Mouse (Mus musculus): ENCODE results near the gene Atad1. TPM values are rescaled to one million over a fixed set of nuclear protein-coding genes. Genes with fewer than 3 reads are reported as not detected.

The Atad1 gene
- polyA plus RNA-seq, 1 experiment from 2014 or later, result 68.7 TPM

GRCm38 (mm10) chr19:32726451-32727325, 12.9 kb downstream of the Atad1 start:
- Histone ChIP-seq H3K9ac (ENCODE audit: low read length) (no peak overlapping the region), H3K4me1 (ENCODE audit: control insufficient read depth, insufficient read depth, low read length) (peaks cover 6% of the 10 kb centered on the region; the same call in 1 of the 2 replicates), H3K27ac (ENCODE audit: low read length) (no peak overlapping the region), H3K27me3 (ENCODE audit: control insufficient read depth, insufficient read depth, low read length) (peaks cover 5% of the 10 kb centered on the region; the same call in 1 of the 2 replicates), H3K4me2 (ENCODE audit: low read depth, low read length) (peak overlapping the region; percentile 19; the same call in 1 of the 2 replicates), H3K9me3 (replicated peaks; ENCODE audit: control insufficient read depth, low read length) (no peaks in the 10 kb centered on the region), H3K36me3 (ENCODE audit: control insufficient read depth, insufficient read depth, low read length) (no peaks in the 10 kb centered on the region), H3K4me3 (replicated peaks; ENCODE audit: low read length) (no peak overlapping the region)
- ATAC-seq (ENCODE audit: insufficient read depth, low FRiP score), result no peak
- 9% methylated on average over 22 of the region's 22 CpGs for WGBS

GRCm38 (mm10) chr19:32723817-32724216, 15.8 kb downstream of the Atad1 start:
- H3K4me3 ChIP-seq (replicated peaks; ENCODE audit: low read length), result no peak overlapping the region
- no peak overlapping the region for H3K4me2 ChIP-seq (ENCODE audit: low read depth, low read length)
- no peaks in the 10 kb centered on the region for H3K9me3 ChIP-seq (replicated peaks; ENCODE audit: control insufficient read depth, low read length)
- H3K27ac ChIP-seq (ENCODE audit: low read length), result no peak overlapping the region
- H3K27me3 ChIP-seq (ENCODE audit: control insufficient read depth, insufficient read depth, low read length), result peaks cover 5% of the 10 kb centered on the region; the same call in 1 of the 2 replicates
- 41% methylated on average over 7 of the region's 7 CpGs for WGBS
- no peak for ATAC-seq (ENCODE audit: insufficient read depth, low FRiP score)
- H3K9ac ChIP-seq (ENCODE audit: low read length), result no peak overlapping the region
- no peaks in the 10 kb centered on the region for H3K36me3 ChIP-seq (ENCODE audit: control insufficient read depth, insufficient read depth, low read length)
- peaks cover 6% of the 10 kb centered on the region; the same call in 1 of the 2 replicates for H3K4me1 ChIP-seq (ENCODE audit: control insufficient read depth, insufficient read depth, low read length)

GRCm38 (mm10) chr19:32720319-32720718, 19.3 kb downstream of the Atad1 start:
- Histone ChIP-seq H3K9me3 (replicated peaks; ENCODE audit: control insufficient read depth, low read length) (no peaks in the 10 kb centered on the region), H3K4me2 (ENCODE audit: low read depth, low read length) (no peak overlapping the region), H3K9ac (ENCODE audit: low read length) (no peak overlapping the region), H3K27ac (ENCODE audit: low read length) (no peak overlapping the region), H3K4me1 (ENCODE audit: control insufficient read depth, insufficient read depth, low read length) (no peaks in the 10 kb centered on the region), H3K4me3 (replicated peaks; ENCODE audit: low read length) (no peak overlapping the region), H3K36me3 (ENCODE audit: control insufficient read depth, insufficient read depth, low read length) (no peaks in the 10 kb centered on the region), H3K27me3 (ENCODE audit: control insufficient read depth, insufficient read depth, low read length) (no peaks in the 10 kb centered on the region)
- ATAC-seq (ENCODE audit: insufficient read depth, low FRiP score), result no peak
- 98% methylated on average over 1 of the region's 1 CpGs for WGBS

- Histone ChIP-seq H3K27me3 (ENCODE audit: control insufficient read depth, insufficient read depth, low read length) (no peaks in the 10 kb centered on the region), H3K27ac (ENCODE audit: low read length) (no peak overlapping the region), H3K9me3 (replicated peaks; ENCODE audit: control insufficient read depth, low read length) (no peaks in the 10 kb centered on the region), H3K9ac (ENCODE audit: low read length) (no peak overlapping the region), H3K4me3 (replicated peaks; ENCODE audit: low read length) (no peak overlapping the region), H3K4me2 (ENCODE audit: low read depth, low read length) (no peak overlapping the region), H3K4me1 (ENCODE audit: control insufficient read depth, insufficient read depth, low read length) (peaks cover 3% of the 10 kb centered on the region; the same call in 1 of the 2 replicates), H3K36me3 (ENCODE audit: control insufficient read depth, insufficient read depth, low read length) (no peaks in the 10 kb centered on the region)
- ATAC-seq (ENCODE audit: insufficient read depth, low FRiP score), result no peak
- 63% methylated on average over 3 of the region's 3 CpGs for WGBS
These were observed 22.0 kb downstream of the Atad1 start for GRCm38 (mm10) chr19:32717590-32717989.

- H3K27ac ChIP-seq (ENCODE audit: low read length), result no peak overlapping the region
- ATAC-seq (ENCODE audit: insufficient read depth, low FRiP score), result no peak
- H3K4me2 ChIP-seq (ENCODE audit: low read depth, low read length), result no peak overlapping the region
- peaks cover 8% of the 10 kb centered on the region for H3K4me1 ChIP-seq (ENCODE audit: control insufficient read depth, insufficient read depth, low read length)
- H3K9me3 ChIP-seq (replicated peaks; ENCODE audit: control insufficient read depth, low read length), result no peaks in the 10 kb centered on the region
- no peak overlapping the region for H3K9ac ChIP-seq (ENCODE audit: low read length)
- H3K36me3 ChIP-seq (ENCODE audit: control insufficient read depth, insufficient read depth, low read length), result no peaks in the 10 kb centered on the region
- H3K27me3 ChIP-seq (ENCODE audit: control insufficient read depth, insufficient read depth, low read length), result no peaks in the 10 kb centered on the region
- H3K4me3 ChIP-seq (replicated peaks; ENCODE audit: low read length), result no peak overlapping the region
These were observed 23.9 kb downstream of the Atad1 start for GRCm38 (mm10) chr19:32715681-32716080.

- 2% methylated on average over 3 of the region's 3 CpGs for WGBS
- Histone ChIP-seq H3K9me3 (replicated peaks; ENCODE audit: control insufficient read depth, low read length) (no peaks in the 10 kb centered on the region), H3K4me1 (ENCODE audit: control insufficient read depth, insufficient read depth, low read length) (peaks cover 9% of the 10 kb centered on the region), H3K4me3 (replicated peaks; ENCODE audit: low read length) (no peak overlapping the region), H3K27ac (ENCODE audit: low read length) (no peak overlapping the region), H3K9ac (ENCODE audit: low read length) (no peak overlapping the region), H3K36me3 (ENCODE audit: control insufficient read depth, insufficient read depth, low read length) (no peaks in the 10 kb centered on the region), H3K4me2 (ENCODE audit: low read depth, low read length) (no peak overlapping the region), H3K27me3 (ENCODE audit: control insufficient read depth, insufficient read depth, low read length) (no peaks in the 10 kb centered on the region)
- peak; percentile 54; the same call in 1 of the 2 replicates for ATAC-seq (ENCODE audit: insufficient read depth, low FRiP score)
These were observed 24.4 kb downstream of the Atad1 start for GRCm38 (mm10) chr19:32715201-32715600.

GRCm38 (mm10) chr19:32713471-32713870, 26.1 kb downstream of the Atad1 start:
- H3K4me1 ChIP-seq (ENCODE audit: control insufficient read depth, insufficient read depth, low read length), result peaks cover 9% of the 10 kb centered on the region
- no peak overlapping the region for H3K4me3 ChIP-seq (replicated peaks; ENCODE audit: low read length)
- H3K27ac ChIP-seq (ENCODE audit: low read length), result no peak overlapping the region
- no peaks in the 10 kb centered on the region for H3K27me3 ChIP-seq (ENCODE audit: control insufficient read depth, insufficient read depth, low read length)
- H3K36me3 ChIP-seq (ENCODE audit: control insufficient read depth, insufficient read depth, low read length), result no peaks in the 10 kb centered on the region
- no peak for ATAC-seq (ENCODE audit: insufficient read depth, low FRiP score)
- WGBS, result 76% methylated on average over 3 of the region's 3 CpGs
- H3K9me3 ChIP-seq (replicated peaks; ENCODE audit: control insufficient read depth, low read length), result no peaks in the 10 kb centered on the region
- H3K4me2 ChIP-seq (ENCODE audit: low read depth, low read length), result no peak overlapping the region
- no peak overlapping the region for H3K9ac ChIP-seq (ENCODE audit: low read length)

GRCm38 (mm10) chr19:32712588-32713042, 27.0 kb downstream of the Atad1 start:
- WGBS, result under 1% methylated on average over 11 of the region's 11 CpGs

GRCm38 (mm10) chr19:32711761-32712541, 27.6 kb downstream of the Atad1 start:
- H3K9ac ChIP-seq (ENCODE audit: low read length), result peak overlapping the region; percentile 88
- peak; percentile 97 for ATAC-seq (ENCODE audit: insufficient read depth, low FRiP score)
- H3K27ac ChIP-seq (ENCODE audit: low read length), result peak overlapping the region; percentile 79
- no peaks in the 10 kb centered on the region for H3K36me3 ChIP-seq (ENCODE audit: control insufficient read depth, insufficient read depth, low read length)
- WGBS, result under 1% methylated on average over 63 of the region's 63 CpGs
- no peaks in the 10 kb centered on the region for H3K27me3 ChIP-seq (ENCODE audit: control insufficient read depth, insufficient read depth, low read length)
- H3K4me3 ChIP-seq (replicated peaks; ENCODE audit: low read length), result peak overlapping the region; percentile 97
- H3K4me2 ChIP-seq (ENCODE audit: low read depth, low read length), result peak overlapping the region; percentile 83
- H3K4me1 ChIP-seq (ENCODE audit: control insufficient read depth, insufficient read depth, low read length), result peaks cover 9% of the 10 kb centered on the region
- no peaks in the 10 kb centered on the region for H3K9me3 ChIP-seq (replicated peaks; ENCODE audit: control insufficient read depth, low read length)

More at GRCm38 (mm10) chr19:32712588-32713042, 27.0 kb downstream of the Atad1 start:
- Histone ChIP-seq H3K4me3 (replicated peaks; ENCODE audit: low read length) (peak overlapping the region; percentile 97), H3K36me3 (ENCODE audit: control insufficient read depth, insufficient read depth, low read length) (no peaks in the 10 kb centered on the region), H3K9me3 (replicated peaks; ENCODE audit: control insufficient read depth, low read length) (no peaks in the 10 kb centered on the region), H3K27ac (ENCODE audit: low read length) (peak overlapping the region; percentile 79), H3K9ac (ENCODE audit: low read length) (peak overlapping the region; percentile 88), H3K4me1 (ENCODE audit: control insufficient read depth, insufficient read depth, low read length) (peaks cover 9% of the 10 kb centered on the region), H3K4me2 (ENCODE audit: low read depth, low read length) (peak overlapping the region; percentile 83), H3K27me3 (ENCODE audit: control insufficient read depth, insufficient read depth, low read length) (no peaks in the 10 kb centered on the region)
- ATAC-seq (ENCODE audit: insufficient read depth, low FRiP score), result peak; percentile 69
